Mouse (Mus musculus) ES-Bruce4 (cell line): ENCODE data around the gene Ttf2. TPM values are rescaled to one million over a fixed set of nuclear protein-coding genes. Genes with fewer than 3 reads are reported as not detected.
A peak's percentile ranks its signal among the peaks of the same experiment; 100 is the strongest.

Source experiments
- H3K27ac ChIP-seq: 2 replicates; pipeline ENCODE4 v1.5.1; 2012; ENCODE audit warnings: low read length, inconsistent platforms; ENCODE audit not compliant: insufficient read depth
- H3K27me3 ChIP-seq: 2 replicates; pipeline ENCODE4 v1.6.1; 2012; ENCODE audit warnings: mild to moderate bottlenecking, low read length, inconsistent platforms; ENCODE audit not compliant: control insufficient read depth, poor library complexity, insufficient read depth, severe bottlenecking
- H3K36me3 ChIP-seq: 2 replicates; pipeline ENCODE4 v1.6.1; 2012; ENCODE audit warnings: inconsistent platforms, mild to moderate bottlenecking, low read length, moderate library complexity; ENCODE audit not compliant: control insufficient read depth, poor library complexity, insufficient read depth, severe bottlenecking
- H3K4me1 ChIP-seq: one replicate; pipeline ENCODE4 v1.8.1; 2011; ENCODE audit warnings: low read length; ENCODE audit not compliant: control insufficient read depth, insufficient read depth
- H3K4me3 ChIP-seq: 2 replicates; pipeline ENCODE4 v1.5.1; 2011; ENCODE audit warnings: low read depth, mild to moderate bottlenecking, low read length
- H3K9ac ChIP-seq: 2 replicates; pipeline ENCODE4 v1.6.1; 2012; ENCODE audit warnings: low read depth, mild to moderate bottlenecking, inconsistent platforms; ENCODE audit not compliant: poor library complexity, severe bottlenecking
- H3K9me3 ChIP-seq: replicated peaks from 2 replicates; pipeline ENCODE4 v1.6.1; 2012; ENCODE audit warnings: mild to moderate bottlenecking, low read length, inconsistent platforms; ENCODE audit not compliant: control insufficient read depth, poor library complexity, insufficient read depth, severe bottlenecking
- CTCF ChIP-seq: IDR thresholded peaks from one replicate; pipeline ENCODE4 v1.8.1; 2011; ENCODE audit warnings: low read depth, low read length
- EP300 ChIP-seq: IDR thresholded peaks from 2 replicates; pipeline ENCODE4 v1.6.1; 2011; ENCODE audit warnings: low read depth, low read length; ENCODE audit not compliant: insufficient read depth
- POLR2A ChIP-seq: IDR thresholded peaks from one replicate; pipeline ENCODE4 v1.8.1; 2011; ENCODE audit warnings: low read length; ENCODE audit not compliant: insufficient read depth
- polyA plus RNA-seq: library from polyadenylated mRNA; stranded (reverse); fragments of >200 nt; gene quantifications from 2 replicates; pipeline ENCODE4 v1.2.4, GENCODE M21; 2011; ENCODE audit warnings: low read depth; ENCODE audit not compliant: missing spikeins, insufficient read depth, insufficient read length

Ttf2 gene
- polyA plus RNA-seq: 44.3 and 47.3 TPM in 2 replicates

GRCm38 (mm10) chr3:100969176-100969917, at the start of gene Ttf2:
Ttf2 (minus strand) TSS chr3:100969663.
- peak within 1 kb of the TSS; percentile 80 for H3K9ac ChIP-seq
- H3K4me1 ChIP-seq: no peaks in the 10 kb centered on the region
- TF ChIP-seq POLR2A (peak; percentile 36), CTCF (no peak)
- H3K27me3 ChIP-seq: no peaks in the 10 kb centered on the region
- peak within 1 kb of the TSS; percentile 99 for H3K4me3 ChIP-seq
- H3K36me3 ChIP-seq: peaks cover 16% of the 10 kb centered on the region
- no peaks in the 10 kb centered on the region for H3K9me3 ChIP-seq
- H3K27ac ChIP-seq: 0 out of 2 replicates have a peak within 1 kb of the TSS, but pooled peaks have one; percentile 16

GRCm38 (mm10) chr3:101018494-101018893, 49.0 kb upstream of the Ttf2 start:
- TF ChIP-seq POLR2A (no peak), CTCF (no peak), EP300 (no peak)
- no peaks in the 10 kb centered on the region for H3K4me1 ChIP-seq
- no peaks in the 10 kb centered on the region for H3K36me3 ChIP-seq
- no peak overlapping the region for H3K27ac ChIP-seq
- no peaks in the 10 kb centered on the region for H3K27me3 ChIP-seq
- no peak overlapping the region for H3K4me3 ChIP-seq
- H3K9ac ChIP-seq: no peak overlapping the region
- H3K9me3 ChIP-seq: no peaks in the 10 kb centered on the region

- no peak overlapping the region for H3K9ac ChIP-seq
- H3K27ac ChIP-seq: no peak overlapping the region
- H3K9me3 ChIP-seq: no peaks in the 10 kb centered on the region
- no peaks in the 10 kb centered on the region for H3K27me3 ChIP-seq
- no peak for TF ChIP-seq POLR2A
- no peak for TF ChIP-seq CTCF
- TF ChIP-seq EP300: no peak
- no peaks in the 10 kb centered on the region for H3K4me1 ChIP-seq
- no peak overlapping the region for H3K4me3 ChIP-seq
- H3K36me3 ChIP-seq: no peaks in the 10 kb centered on the region
Observed at GRCm38 (mm10) chr3:101016050-101016449, 46.6 kb upstream of the Ttf2 start.

GRCm38 (mm10) chr3:101015254-101015653, 45.8 kb upstream of the Ttf2 start:
- H3K4me1 ChIP-seq: no peaks in the 10 kb centered on the region
- H3K4me3 ChIP-seq: no peak overlapping the region
- no peaks in the 10 kb centered on the region for H3K9me3 ChIP-seq
- no peak overlapping the region for H3K9ac ChIP-seq
- TF ChIP-seq CTCF (no peak), EP300 (no peak), POLR2A (no peak)
- no peaks in the 10 kb centered on the region for H3K27me3 ChIP-seq
- H3K36me3 ChIP-seq: no peaks in the 10 kb centered on the region
- no peak overlapping the region for H3K27ac ChIP-seq

GRCm38 (mm10) chr3:101013536-101013935, 44.1 kb upstream of the Ttf2 start:
- Histone ChIP-seq H3K4me1 (no peaks in the 10 kb centered on the region), H3K36me3 (no peaks in the 10 kb centered on the region), H3K27ac (no peak overlapping the region), H3K27me3 (no peaks in the 10 kb centered on the region), H3K9ac (no peak overlapping the region), H3K4me3 (no peak overlapping the region), H3K9me3 (no peaks in the 10 kb centered on the region)
- no peak for TF ChIP-seq CTCF
- TF ChIP-seq POLR2A: no peak
- TF ChIP-seq EP300: no peak

- Histone ChIP-seq H3K36me3 (no peaks in the 10 kb centered on the region), H3K4me1 (no peaks in the 10 kb centered on the region), H3K9ac (no peak overlapping the region), H3K9me3 (no peaks in the 10 kb centered on the region), H3K27ac (no peak overlapping the region), H3K27me3 (no peaks in the 10 kb centered on the region), H3K4me3 (no peak overlapping the region)
- TF ChIP-seq CTCF (no peak), POLR2A (no peak), EP300 (no peak)
Observed at GRCm38 (mm10) chr3:101013005-101013404, 43.5 kb upstream of the Ttf2 start.
